Mouse (Mus musculus): Measurements from ENCODE around the gene Mypn. TPM values are rescaled to one million over a fixed set of nuclear protein-coding genes. Genes with fewer than 3 reads are reported as not detected.

The Mypn gene
- polyA plus RNA-seq, 1 experiment, result 7.9 TPM

DNA sequence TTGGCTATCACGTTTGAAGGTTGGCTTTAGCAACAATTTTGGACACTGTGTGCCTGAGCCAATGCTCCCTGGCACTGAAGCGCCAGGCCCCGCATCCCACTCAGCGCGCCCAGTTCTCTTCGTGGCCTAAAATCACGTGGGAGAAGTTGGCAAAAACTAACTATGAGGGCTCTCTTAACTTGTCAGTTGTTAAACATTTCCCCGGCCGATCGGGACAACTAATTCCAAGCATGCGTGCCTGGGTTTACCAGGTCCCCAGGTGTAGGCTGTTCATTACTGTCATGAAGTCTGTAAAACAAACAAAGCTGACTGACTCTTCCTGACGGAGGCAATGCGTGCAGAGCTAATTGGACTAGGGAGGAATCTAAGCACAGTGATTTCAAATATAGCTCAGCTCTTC lies 61.1 kb downstream of the Mypn start:
- TF ChIP-seq MYOG (IDR thresholded peaks at IDR 0.05; ENCODE audit: control insufficient read depth in 1 of 3, insufficient read depth in 1 of 3, insufficient read length in 2 of 3, low read depth in 2 of 3), result no peak
- TF ChIP-seq TCF12 (IDR thresholded peaks at IDR 0.05; ENCODE audit: insufficient read depth, poor library complexity, severe bottlenecking), result no peak
- TF ChIP-seq POLR2AphosphoS2 (IDR thresholded peaks at IDR 0.05; ENCODE audit: insufficient read length, low read depth), result no peak
- no peak for TF ChIP-seq REST (IDR thresholded peaks at IDR 0.05; ENCODE audit: insufficient read depth, insufficient read length)
- Histone ChIP-seq H3K36me3 (ENCODE audit: control insufficient read depth, insufficient read depth) (no peaks in the 10 kb centered on the region), H3K4me2 (ENCODE audit: low read depth) (no peak overlapping the region), H3K79me2 (ENCODE audit: control insufficient read depth, insufficient read depth) (no peaks in the 10 kb centered on the region), H3K4me3 (no peak overlapping the region), H3ac (ENCODE audit: control insufficient read depth, insufficient read length) (no peak overlapping the region), H3K27me3 (ENCODE audit: control insufficient read depth, insufficient read depth, insufficient read length) (no peaks in the 10 kb centered on the region)

DNA sequence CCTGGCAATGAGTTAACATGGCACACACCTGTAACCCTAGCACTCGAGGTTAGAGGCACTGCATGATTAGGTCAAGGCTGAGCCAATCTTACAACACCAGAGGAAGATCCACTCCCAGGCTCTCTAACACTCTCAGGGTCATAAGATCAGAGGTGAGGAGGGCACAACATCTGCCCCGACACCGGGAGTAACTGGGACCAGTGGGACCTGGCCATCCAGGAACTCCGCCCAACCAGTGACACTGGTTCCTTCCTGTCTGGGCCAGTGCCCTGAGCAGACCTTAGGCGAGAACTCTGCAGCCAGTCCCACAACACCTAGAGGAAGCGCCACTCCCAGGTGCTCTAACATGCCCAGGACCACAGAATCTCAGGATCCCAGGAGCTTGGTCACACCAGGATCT lies 67.3 kb downstream of the Mypn start:
- H3K27me3 ChIP-seq (ENCODE audit: control insufficient read depth, insufficient read depth, insufficient read length), result no peaks in the 10 kb centered on the region
- H3K4me2 ChIP-seq (ENCODE audit: low read depth), result no peak overlapping the region
- no peaks in the 10 kb centered on the region for H3K79me2 ChIP-seq (ENCODE audit: control insufficient read depth, insufficient read depth)
- H3K36me3 ChIP-seq (ENCODE audit: control insufficient read depth, insufficient read depth), result no peaks in the 10 kb centered on the region
- TF ChIP-seq TCF3 (IDR thresholded peaks at IDR 0.05; ENCODE audit: insufficient read length, low read depth) (no peak), E2F4 (IDR thresholded peaks at IDR 0.05; ENCODE audit: insufficient read depth) (no peak), CEBPB (IDR thresholded peaks at IDR 0.05; ENCODE audit: insufficient read depth, poor library complexity, severe bottlenecking) (no peak), MYOG (IDR thresholded peaks at IDR 0.05; ENCODE audit: control insufficient read depth in 1 of 3, insufficient read depth in 1 of 3, insufficient read length in 2 of 3, low read depth in 2 of 3) (no peak), POLR2A (IDR thresholded peaks at IDR 0.05; ENCODE audit: insufficient read length, low read depth) (no peak), MYOD1 (IDR thresholded peaks at IDR 0.05; ENCODE audit: control insufficient read depth in 1 of 3, insufficient read length in 2 of 3, low read depth in 2 of 3) (no peak), USF1 (IDR thresholded peaks at IDR 0.05; ENCODE audit: low read depth) (no peak), POLR2AphosphoS2 (IDR thresholded peaks at IDR 0.05; ENCODE audit: insufficient read length, low read depth) (no peak), MAX (IDR thresholded peaks at IDR 0.05; ENCODE audit: low read depth) (no peak), TCF12 (IDR thresholded peaks at IDR 0.05; ENCODE audit: insufficient read depth, poor library complexity, severe bottlenecking) (no peak), REST (IDR thresholded peaks at IDR 0.05; ENCODE audit: insufficient read depth, insufficient read length) (no peak)
- H3ac ChIP-seq (ENCODE audit: control insufficient read depth, insufficient read length), result no peak overlapping the region
- H3K4me3 ChIP-seq, result no peak overlapping the region

DNA sequence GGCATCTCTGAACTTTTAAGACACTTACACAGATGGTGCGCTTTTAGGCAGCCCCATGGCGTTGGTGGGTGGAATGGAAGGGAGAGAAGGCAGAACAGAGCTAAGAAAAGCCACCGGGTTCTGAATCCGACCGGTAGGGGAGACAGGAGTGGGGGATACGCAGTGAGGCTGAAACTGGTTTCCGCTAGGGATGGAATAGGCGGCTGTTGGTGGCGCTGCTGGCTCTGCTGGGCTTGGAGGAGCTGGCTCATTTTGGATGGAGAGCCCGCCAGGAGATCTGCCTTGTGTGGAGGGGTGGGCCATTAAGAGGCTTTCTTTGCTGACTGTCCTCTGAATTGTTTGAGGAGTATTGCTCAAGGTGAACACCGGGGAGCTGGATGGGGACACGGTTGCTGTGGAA lies 68.1 kb downstream of the Mypn start:
- H3K4me3 ChIP-seq, result no peak overlapping the region
- H3K4me2 ChIP-seq (ENCODE audit: low read depth), result no peak overlapping the region
- H3K27me3 ChIP-seq (ENCODE audit: control insufficient read depth, insufficient read depth, insufficient read length), result no peaks in the 10 kb centered on the region
- TF ChIP-seq TCF12 (IDR thresholded peaks at IDR 0.05; ENCODE audit: insufficient read depth, poor library complexity, severe bottlenecking) (no peak), MYOD1 (IDR thresholded peaks at IDR 0.05; ENCODE audit: control insufficient read depth in 1 of 3, insufficient read length in 2 of 3, low read depth in 2 of 3) (no peak), CEBPB (IDR thresholded peaks at IDR 0.05; ENCODE audit: insufficient read depth, poor library complexity, severe bottlenecking) (no peak), POLR2AphosphoS2 (IDR thresholded peaks at IDR 0.05; ENCODE audit: insufficient read length, low read depth) (no peak), MYOG (IDR thresholded peaks at IDR 0.05; ENCODE audit: control insufficient read depth in 1 of 3, insufficient read depth in 1 of 3, insufficient read length in 2 of 3, low read depth in 2 of 3) (no peak), TCF3 (IDR thresholded peaks at IDR 0.05; ENCODE audit: insufficient read length, low read depth) (no peak), E2F4 (IDR thresholded peaks at IDR 0.05; ENCODE audit: insufficient read depth) (no peak), USF1 (IDR thresholded peaks at IDR 0.05; ENCODE audit: low read depth) (no peak), REST (IDR thresholded peaks at IDR 0.05; ENCODE audit: insufficient read depth, insufficient read length) (no peak), POLR2A (IDR thresholded peaks at IDR 0.05; ENCODE audit: insufficient read length, low read depth) (no peak), SRF (IDR thresholded peaks at IDR 0.05; ENCODE audit: control insufficient read depth, insufficient read length, low read depth) (no peak), MAX (IDR thresholded peaks at IDR 0.05; ENCODE audit: low read depth) (no peak)
- no peaks in the 10 kb centered on the region for H3K36me3 ChIP-seq (ENCODE audit: control insufficient read depth, insufficient read depth)
- no peak overlapping the region for H3ac ChIP-seq (ENCODE audit: control insufficient read depth, insufficient read length)
- H3K79me2 ChIP-seq (ENCODE audit: control insufficient read depth, insufficient read depth), result no peaks in the 10 kb centered on the region

DNA sequence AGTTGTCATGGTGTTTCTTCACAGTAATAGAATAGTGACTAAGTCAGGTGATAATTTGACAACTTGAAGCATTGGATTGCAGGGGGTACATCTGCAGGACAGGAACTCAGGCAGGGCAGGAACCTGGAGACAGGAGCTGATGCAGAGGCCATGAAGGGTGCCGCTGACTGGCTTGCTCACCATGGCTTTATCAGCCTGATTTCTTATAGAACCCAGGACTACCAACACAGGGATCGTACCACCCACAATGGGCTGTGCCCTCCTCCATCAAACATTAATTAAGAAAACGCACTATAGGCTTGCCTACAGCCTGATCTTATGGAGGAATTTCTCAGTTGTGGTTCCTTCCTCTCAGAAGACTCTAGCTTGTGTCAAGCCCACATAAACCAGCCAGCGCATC lies 70.4 kb downstream of the Mypn start:
- TF ChIP-seq REST (IDR thresholded peaks at IDR 0.05; ENCODE audit: insufficient read depth, insufficient read length), result no peak
- TF ChIP-seq SRF (IDR thresholded peaks at IDR 0.05; ENCODE audit: control insufficient read depth, insufficient read length, low read depth), result no peak
- TF ChIP-seq POLR2AphosphoS2 (IDR thresholded peaks at IDR 0.05; ENCODE audit: insufficient read length, low read depth), result no peak
- no peak for TF ChIP-seq TCF12 (IDR thresholded peaks at IDR 0.05; ENCODE audit: insufficient read depth, poor library complexity, severe bottlenecking)
- no peak for TF ChIP-seq CEBPB (IDR thresholded peaks at IDR 0.05; ENCODE audit: insufficient read depth, poor library complexity, severe bottlenecking)
- TF ChIP-seq TCF3 (IDR thresholded peaks at IDR 0.05; ENCODE audit: insufficient read length, low read depth), result no peak
- TF ChIP-seq POLR2A (IDR thresholded peaks at IDR 0.05; ENCODE audit: insufficient read length, low read depth), result no peak
- TF ChIP-seq E2F4 (IDR thresholded peaks at IDR 0.05; ENCODE audit: insufficient read depth), result no peak
- TF ChIP-seq MYOD1 (IDR thresholded peaks at IDR 0.05; ENCODE audit: control insufficient read depth in 1 of 3, insufficient read length in 2 of 3, low read depth in 2 of 3), result no peak
- TF ChIP-seq USF1 (IDR thresholded peaks at IDR 0.05; ENCODE audit: low read depth), result no peak
- TF ChIP-seq MAX (IDR thresholded peaks at IDR 0.05; ENCODE audit: low read depth), result no peak
- TF ChIP-seq MYOG (IDR thresholded peaks at IDR 0.05; ENCODE audit: control insufficient read depth in 1 of 3, insufficient read depth in 1 of 3, insufficient read length in 2 of 3, low read depth in 2 of 3), result no peak
- Histone ChIP-seq H3ac (ENCODE audit: control insufficient read depth, insufficient read length) (no peak overlapping the region), H3K4me2 (ENCODE audit: low read depth) (no peak overlapping the region), H3K4me3 (no peak overlapping the region), H3K27me3 (ENCODE audit: control insufficient read depth, insufficient read depth, insufficient read length) (no peaks in the 10 kb centered on the region), H3K36me3 (ENCODE audit: control insufficient read depth, insufficient read depth) (no peaks in the 10 kb centered on the region), H3K79me2 (ENCODE audit: control insufficient read depth, insufficient read depth) (no peaks in the 10 kb centered on the region)

DNA sequence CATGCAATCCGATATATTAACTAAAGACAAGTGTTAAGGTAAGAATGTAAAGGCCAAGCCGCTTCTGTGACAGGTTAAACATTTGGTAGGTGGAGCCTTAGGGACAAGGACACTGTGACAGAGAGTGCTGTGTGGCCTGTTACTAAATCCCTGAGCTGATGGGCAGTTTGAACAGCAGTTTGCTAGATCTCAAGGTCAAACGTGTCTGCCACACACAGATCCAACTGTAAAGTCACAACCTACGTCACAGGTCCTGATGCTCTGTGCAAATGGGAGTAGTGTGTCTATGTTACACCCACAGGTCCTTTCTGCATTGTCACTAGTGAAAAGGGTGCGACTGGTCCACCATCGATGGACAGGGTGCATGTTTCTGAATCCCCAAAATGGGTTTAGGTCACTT lies 71.4 kb downstream of the Mypn start:
- Histone ChIP-seq H3ac (ENCODE audit: control insufficient read depth, insufficient read length) (no peak overlapping the region), H3K36me3 (ENCODE audit: control insufficient read depth, insufficient read depth) (no peaks in the 10 kb centered on the region), H3K4me3 (no peak overlapping the region), H3K4me2 (ENCODE audit: low read depth) (no peak overlapping the region), H3K79me2 (ENCODE audit: control insufficient read depth, insufficient read depth) (no peaks in the 10 kb centered on the region), H3K27me3 (ENCODE audit: control insufficient read depth, insufficient read depth, insufficient read length) (no peaks in the 10 kb centered on the region)
- TF ChIP-seq POLR2AphosphoS2 (IDR thresholded peaks at IDR 0.05; ENCODE audit: insufficient read length, low read depth) (no peak), E2F4 (IDR thresholded peaks at IDR 0.05; ENCODE audit: insufficient read depth) (no peak), USF1 (IDR thresholded peaks at IDR 0.05; ENCODE audit: low read depth) (no peak), REST (IDR thresholded peaks at IDR 0.05; ENCODE audit: insufficient read depth, insufficient read length) (no peak), MAX (IDR thresholded peaks at IDR 0.05; ENCODE audit: low read depth) (no peak), TCF3 (IDR thresholded peaks at IDR 0.05; ENCODE audit: insufficient read length, low read depth) (no peak), POLR2A (IDR thresholded peaks at IDR 0.05; ENCODE audit: insufficient read length, low read depth) (no peak), MYOD1 (IDR thresholded peaks at IDR 0.05; ENCODE audit: control insufficient read depth in 1 of 3, insufficient read length in 2 of 3, low read depth in 2 of 3) (no peak), CEBPB (IDR thresholded peaks at IDR 0.05; ENCODE audit: insufficient read depth, poor library complexity, severe bottlenecking) (no peak), MYOG (IDR thresholded peaks at IDR 0.05; ENCODE audit: control insufficient read depth in 1 of 3, insufficient read depth in 1 of 3, insufficient read length in 2 of 3, low read depth in 2 of 3) (no peak)

All from myocyte (in vitro differentiated cells).